Mouse (Mus musculus): ENCODE results near the gene Elmo2.

Gene Elmo2

GRCm38 (mm10) chr2:165326304-165327190 lies at the start of gene Elmo2:
Elmo2 (minus strand) TSS chr2:165326479.
- DNase-seq (ENCODE audit: low spot score), result peak; percentile 98

GRCm38 (mm10) chr2:165376001-165376400 lies 49.7 kb upstream of the Elmo2 start:
- DNase-seq (ENCODE audit: low spot score), result no peak

GRCm38 (mm10) chr2:165375478-165375877 lies 49.2 kb upstream of the Elmo2 start:
- DNase-seq (ENCODE audit: low spot score), result no peak

- peak; percentile 39 for DNase-seq (ENCODE audit: low spot score)
These were observed 44.8 kb upstream of the Elmo2 start for GRCm38 (mm10) chr2:165371066-165371465.

GRCm38 (mm10) chr2:165370348-165370747 lies 44.1 kb upstream of the Elmo2 start:
- no peak for DNase-seq (ENCODE audit: low spot score)

- DNase-seq (ENCODE audit: low spot score), result peak; percentile 88
These were observed 42.2 kb upstream of the Elmo2 start, which contains the start of gene Zfp663 for GRCm38 (mm10) chr2:165368496-165368895. Zfp663 (minus strand) TSS chr2:165368729.

- peak; percentile 74 for DNase-seq (ENCODE audit: low spot score)
These were observed 41.7 kb upstream of the Elmo2 start for GRCm38 (mm10) chr2:165367868-165368439.

- peak; percentile 25 for DNase-seq (ENCODE audit: low spot score)
These were observed 40.8 kb upstream of the Elmo2 start for GRCm38 (mm10) chr2:165367047-165367520.

GRCm38 (mm10) chr2:165364334-165365091 lies 38.2 kb upstream of the Elmo2 start:
- peak; percentile 82 for DNase-seq (ENCODE audit: low spot score)

- DNase-seq (ENCODE audit: low spot score), result no peak
These were observed 37.0 kb upstream of the Elmo2 start for GRCm38 (mm10) chr2:165363282-165363681.

- peak; percentile 90 for DNase-seq (ENCODE audit: low spot score)
These were observed 34.6 kb upstream of the Elmo2 start for GRCm38 (mm10) chr2:165360861-165361260.

- DNase-seq (ENCODE audit: low spot score), result no peak
These were observed 25.7 kb upstream of the Elmo2 start for GRCm38 (mm10) chr2:165351828-165352513.

- peak; percentile 68 for DNase-seq (ENCODE audit: low spot score)
These were observed 23.2 kb upstream of the Elmo2 start for GRCm38 (mm10) chr2:165349466-165349865.

GRCm38 (mm10) chr2:165346180-165346579 lies 19.9 kb upstream of the Elmo2 start:
- no peak for DNase-seq (ENCODE audit: low spot score)

- peak; percentile 87 for DNase-seq (ENCODE audit: low spot score)
These were observed 10.9 kb upstream of the Elmo2 start for GRCm38 (mm10) chr2:165337191-165337590.

- DNase-seq (ENCODE audit: low spot score), result no peak
These were observed 6.4 kb upstream of the Elmo2 start for GRCm38 (mm10) chr2:165332610-165333210.

GRCm38 (mm10) chr2:165329703-165330102 lies 3.4 kb upstream of the Elmo2 start:
- DNase-seq (ENCODE audit: low spot score), result no peak

GRCm38 (mm10) chr2:165328746-165329145 lies 2.5 kb upstream of the Elmo2 start:
- no peak for DNase-seq (ENCODE audit: low spot score)

- no peak for DNase-seq (ENCODE audit: low spot score)
These were observed 1.1 kb upstream of the Elmo2 start for GRCm38 (mm10) chr2:165327386-165327785.

GRCm38 (mm10) chr2:165325521-165326303 lies 567 bp downstream of the Elmo2 start:
- DNase-seq (ENCODE audit: low spot score), result peak; percentile 37

GRCm38 (mm10) chr2:165323928-165324327 lies 2.4 kb downstream of the Elmo2 start:
- no peak for DNase-seq (ENCODE audit: low spot score)

Data from embryo, embryonic 10.5 days (tissue).